Mouse (Mus musculus) frontal cortex, postnatal 25 days (tissue): ENCODE results near the gene Crebbp.
"Not testable (repeated sequence)": the region's sequence is repeated elsewhere in the genome, so short reads cannot be mapped to it uniquely, and the experiment has no call there.

Source experiments
- DNase-seq, 2 experiments: peaks; one replicate each; pipeline ENCODE4 v3.0.0; 2022; ENCODE audit warnings: low spot score in 2 of 2

The Crebbp gene

GRCm38 (mm10) chr16:4213799-4214551, at the start of gene Crebbp:
Gene Crebbp (minus strand): TSS chr16:4213997.
- peak; percentile 81 to 83 for DNase-seq

GRCm38 (mm10) chr16:4263486-4263885, 49.7 kb upstream of the Crebbp start:
- DNase-seq, result no peak

DNA sequence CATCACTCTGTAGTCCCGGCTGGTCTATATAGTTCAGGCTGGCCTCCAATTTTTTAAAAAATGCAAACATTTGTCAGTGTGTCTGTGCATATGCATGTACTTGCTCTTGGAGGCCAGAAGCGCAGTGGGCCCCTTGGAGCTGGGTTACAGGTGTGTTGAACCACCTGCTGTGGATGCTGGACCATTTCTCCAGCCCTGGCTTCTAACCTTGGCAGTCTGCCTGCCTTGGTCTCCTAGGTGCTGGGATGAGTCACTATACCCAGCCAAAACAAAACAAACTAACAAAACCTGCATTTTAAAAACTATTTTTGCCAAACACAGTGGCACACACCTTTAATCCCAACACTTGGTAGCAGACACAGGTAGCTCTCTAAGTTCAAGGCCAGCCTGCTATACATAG, 43.7 kb upstream of the Crebbp start:
- DNase-seq, result no peak

DNA sequence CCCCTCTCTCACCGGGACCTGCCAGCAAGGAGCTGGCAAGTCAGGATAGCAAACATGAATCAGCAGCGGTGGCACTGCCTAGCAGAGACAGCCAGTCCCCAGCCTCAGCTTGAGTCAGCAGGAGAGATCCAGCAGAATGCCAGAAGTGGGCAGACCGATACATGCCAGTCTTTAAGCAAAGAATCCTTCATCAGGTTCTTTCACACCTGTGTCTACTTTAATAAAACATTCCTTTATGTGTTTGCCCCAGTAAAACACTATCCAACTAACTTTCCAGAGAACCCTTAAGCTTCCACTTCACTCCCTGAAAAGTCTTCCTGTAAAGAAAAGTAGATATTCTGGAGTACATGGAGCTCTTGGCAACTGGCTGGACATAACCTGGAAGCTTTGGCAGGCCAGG, 35.0 kb upstream of the Crebbp start:
- no peak for DNase-seq

GRCm38 (mm10) chr16:4245241-4245640, 31.4 kb upstream of the Crebbp start:
- DNase-seq, result not testable (repeated sequence)

DNA sequence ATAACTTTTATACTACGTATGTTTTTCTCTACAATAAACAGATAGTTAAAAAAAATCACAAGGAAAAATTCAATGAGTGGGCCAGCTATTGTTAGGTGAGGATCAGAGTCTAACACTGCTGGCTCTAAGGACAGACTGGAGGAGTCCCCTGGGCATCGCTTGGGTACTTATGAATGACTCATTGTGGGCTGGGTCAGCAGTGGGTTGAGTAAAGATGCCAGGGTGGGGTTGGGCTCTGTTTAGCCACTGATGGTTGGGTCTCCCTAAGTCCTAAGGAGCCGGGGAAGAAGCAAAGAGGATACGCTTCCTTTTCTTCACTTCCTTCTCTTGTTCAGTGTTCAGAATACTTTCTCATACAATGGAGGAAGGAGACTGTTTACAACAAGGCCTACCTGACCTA, 22.3 kb upstream of the Crebbp start:
- no peak for DNase-seq

DNA sequence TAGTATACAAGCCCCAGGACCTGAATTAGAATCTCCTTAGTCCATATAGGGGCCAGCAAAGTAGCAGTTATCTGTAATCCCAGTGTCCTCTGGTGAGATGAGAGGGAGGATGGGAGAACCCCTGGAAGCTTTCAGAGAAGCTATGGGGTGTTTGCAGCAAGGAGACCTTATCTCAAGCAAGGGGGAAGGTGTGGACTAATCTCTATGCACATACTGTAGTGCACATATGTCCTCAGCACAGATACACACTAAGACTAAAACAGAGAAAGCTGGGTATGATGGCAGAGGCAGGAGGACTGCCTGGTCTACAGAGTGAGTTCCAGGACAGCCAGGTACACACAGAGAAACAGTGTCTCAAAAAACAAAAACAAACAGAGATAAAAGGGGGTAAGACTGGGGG, 21.8 kb upstream of the Crebbp start:
- no peak for DNase-seq

DNA sequence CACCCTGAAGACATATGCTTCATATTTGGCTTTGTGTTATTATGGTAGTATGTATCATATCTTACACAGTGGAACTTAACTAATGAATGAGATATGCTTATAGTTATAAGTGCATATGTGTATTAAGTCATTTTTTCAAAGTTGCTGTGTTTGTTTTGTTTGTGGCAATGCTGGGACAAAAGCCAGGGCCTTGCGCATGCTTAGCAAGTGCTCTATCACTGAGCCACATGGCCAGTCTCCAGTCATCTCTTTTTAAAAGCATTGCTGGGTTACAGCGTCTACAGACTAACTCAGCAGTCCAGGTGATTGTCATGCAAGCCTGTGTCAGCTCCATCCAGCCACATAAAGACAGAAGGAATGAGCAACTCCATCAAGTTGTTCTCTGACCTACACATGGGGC, 12.0 kb upstream of the Crebbp start:
- DNase-seq, result no peak

GRCm38 (mm10) chr16:4214631-4215240, 939 bp upstream of the Crebbp start:
- DNase-seq, result peak in 1 of 2 experiments; percentile 5

- DNase-seq, result peak; percentile 13 to 32
Measured at GRCm38 (mm10) chr16:4212963-4213798, 616 bp downstream of the Crebbp start.

DNA sequence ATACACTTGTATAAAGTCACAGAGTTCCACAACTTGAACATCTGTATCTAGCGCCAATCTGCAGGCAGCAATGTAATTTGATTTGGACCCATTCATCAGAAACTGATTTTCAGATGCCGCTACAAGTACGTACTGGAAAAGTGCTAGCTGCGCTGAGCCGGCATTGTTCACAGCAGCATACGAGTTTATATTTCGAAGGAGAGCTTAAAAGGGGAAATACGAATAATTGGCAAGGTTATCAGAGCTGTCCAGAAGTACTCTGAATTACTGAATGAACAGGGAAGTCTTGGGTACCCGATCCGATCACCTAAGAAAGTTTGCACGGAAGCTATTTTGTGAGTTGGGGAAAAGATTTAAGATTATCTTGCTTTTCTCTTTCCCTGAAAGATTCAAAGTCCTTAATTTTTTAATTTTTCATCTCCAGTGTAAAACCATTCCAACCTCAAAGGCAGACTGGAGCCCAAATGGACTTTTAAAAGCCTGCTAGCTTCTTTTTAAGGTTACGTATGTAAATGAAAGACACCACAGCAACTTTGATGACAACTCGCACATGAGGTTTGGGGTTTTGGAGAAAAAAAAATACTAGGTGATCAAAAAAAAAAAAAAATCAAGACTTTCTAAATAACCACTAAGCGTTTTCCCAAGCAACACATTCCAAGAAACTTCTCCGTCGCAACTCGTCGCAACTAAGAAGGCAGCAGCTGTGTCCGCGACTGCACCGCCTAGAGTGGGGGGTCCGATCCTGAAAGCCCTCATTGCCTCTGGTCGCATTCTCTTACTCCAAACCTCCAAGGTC, 1.4 kb downstream of the Crebbp start:
- DNase-seq, result no peak

- no peak for DNase-seq
Measured at GRCm38 (mm10) chr16:4210290-4210689, 3.5 kb downstream of the Crebbp start.

GRCm38 (mm10) chr16:4203592-4203991, 10.2 kb downstream of the Crebbp start:
- no peak for DNase-seq

DNA sequence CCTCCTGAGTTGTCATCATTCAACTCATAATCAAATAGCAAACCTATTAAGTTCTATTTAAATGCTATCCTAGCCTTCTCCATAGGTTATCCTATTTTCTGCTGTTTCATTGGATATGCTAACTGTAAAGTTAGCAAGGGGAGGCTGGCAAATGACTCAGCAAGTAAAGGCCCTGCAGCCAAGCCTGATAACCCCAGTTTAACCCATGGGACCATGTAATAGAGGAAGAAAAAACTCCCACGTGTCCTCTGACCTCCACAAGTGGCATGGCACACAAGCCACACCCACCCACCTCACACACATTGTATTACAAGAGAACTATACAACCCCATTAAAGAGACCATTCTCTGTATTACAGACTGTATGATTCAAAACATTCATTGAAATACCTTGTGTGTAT, 13.8 kb downstream of the Crebbp start:
- DNase-seq, result no peak

DNA sequence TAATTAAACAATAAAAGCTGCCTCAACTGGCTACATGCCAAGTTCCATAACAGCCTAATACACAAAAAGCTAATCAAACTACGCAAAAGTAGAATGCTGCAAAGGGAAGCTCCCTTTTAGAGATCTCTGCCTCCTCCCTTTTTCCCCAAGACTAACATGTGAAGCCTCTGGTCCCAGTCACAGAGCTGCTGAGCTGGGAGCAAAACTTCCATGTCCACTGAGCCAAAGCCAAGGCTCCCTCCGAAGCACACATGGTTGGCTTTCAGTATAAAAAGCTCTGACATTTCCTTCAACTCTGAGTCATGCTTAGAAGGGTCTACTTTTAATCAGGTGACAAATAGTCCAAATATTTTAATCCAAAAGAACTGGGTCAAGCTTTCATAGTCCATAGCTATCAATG, 14.2 kb downstream of the Crebbp start:
- DNase-seq, result no peak

DNA sequence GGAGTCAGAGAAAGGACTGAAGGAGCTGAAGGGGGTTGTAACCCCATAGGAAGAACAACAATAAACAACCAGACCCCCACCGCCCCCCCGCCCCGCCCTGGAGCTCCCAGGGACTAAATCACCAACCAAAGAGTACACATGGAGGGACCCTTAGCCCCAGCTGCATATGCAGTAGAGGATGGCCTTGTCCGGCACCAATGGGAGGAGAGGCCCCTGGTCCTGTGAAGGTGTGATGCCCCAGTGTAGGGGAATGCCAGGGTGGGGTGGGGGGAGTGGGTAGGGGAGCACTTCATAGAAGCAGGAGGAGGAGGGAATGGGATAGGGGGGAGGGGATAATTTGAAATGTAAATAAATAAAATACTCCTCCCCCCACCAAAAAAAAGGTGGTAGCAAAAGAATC, 15.8 kb downstream of the Crebbp start:
- DNase-seq, result no peak

GRCm38 (mm10) chr16:4190166-4190565, 23.6 kb downstream of the Crebbp start:
- no peak for DNase-seq

DNA sequence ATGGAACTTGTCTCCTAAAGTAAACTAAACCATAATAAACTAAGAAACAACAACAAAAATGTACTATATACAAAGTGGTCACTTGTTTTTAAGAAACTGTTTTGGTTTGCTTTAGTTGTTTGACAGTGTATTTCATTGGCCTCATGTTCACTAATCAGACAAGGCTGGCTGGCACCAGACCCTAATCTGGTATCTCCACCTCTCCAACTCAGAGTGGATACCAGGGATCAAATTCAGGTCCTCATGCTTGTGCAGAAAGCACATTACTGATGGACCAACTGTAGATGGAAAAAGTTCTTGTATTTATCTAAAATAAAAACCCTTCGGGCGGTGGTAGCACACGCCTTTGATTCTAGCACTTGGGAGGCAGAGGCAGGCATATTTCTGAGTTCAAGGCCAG, 38.7 kb downstream of the Crebbp start:
- DNase-seq, result no peak

DNA sequence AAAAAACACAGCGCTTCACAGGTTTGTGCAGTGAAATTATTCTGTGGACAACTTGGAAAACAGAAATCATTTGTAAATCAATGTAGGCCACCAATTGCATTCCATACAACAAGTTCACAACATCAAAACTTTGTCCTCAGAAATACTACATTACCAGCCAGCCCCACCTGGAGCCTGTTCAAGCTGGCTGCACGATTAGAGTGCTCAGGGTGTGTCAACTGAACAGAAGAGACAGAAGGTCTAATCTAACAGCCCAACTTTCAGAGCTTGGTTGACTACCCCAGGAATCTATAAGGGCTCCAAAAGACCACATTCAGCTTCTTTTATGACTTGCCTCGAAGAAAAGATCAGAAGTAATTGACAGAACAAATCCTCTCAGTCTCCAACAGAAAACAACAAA, 44.3 kb downstream of the Crebbp start:
- DNase-seq, result no peak

DNA sequence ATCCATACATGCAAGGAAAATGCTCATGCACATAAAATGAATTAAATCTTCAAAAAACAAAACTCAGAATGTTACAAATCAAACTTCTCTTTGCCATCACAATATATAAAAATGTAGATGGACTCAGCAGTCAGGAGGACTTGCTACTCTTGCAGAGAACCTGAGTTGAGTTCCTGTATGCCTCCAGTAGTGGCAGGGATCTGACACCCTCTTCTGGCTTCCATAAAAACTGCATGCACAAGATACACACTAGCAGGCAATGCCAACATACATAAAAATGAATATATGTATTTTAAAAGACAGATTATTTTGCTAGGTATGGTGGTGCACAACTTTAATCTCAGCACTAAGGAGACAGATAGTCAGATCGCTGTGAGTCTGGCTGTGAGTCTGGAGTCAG, 45.3 kb downstream of the Crebbp start:
- DNase-seq, result no peak

- no peak for DNase-seq
Measured at GRCm38 (mm10) chr16:4160898-4161247, 52.9 kb downstream of the Crebbp start.
